Mouse (Mus musculus) forebrain, embryonic 13.5 days (tissue): ENCODE data around the gene Snx33. TPM values are rescaled to one million over a fixed set of nuclear protein-coding genes. Genes with fewer than 3 reads are reported as not detected.
"Not testable (repeated sequence)": the region's sequence is repeated elsewhere in the genome, so short reads cannot be mapped to it uniquely, and the experiment has no call there.

Source experiments
- ATAC-seq: fragments of 200-750 bp; cut with Nextera tagmentation; 2 replicates; pipeline ENCODE4 v1.8.0; 2017
- H3K27ac ChIP-seq: fragments of 300-500 bp; sonication (generic); 2 replicates; pipeline ENCODE4 v1.5.1; 2015; ENCODE audit warnings: inconsistent platforms, mild to moderate bottlenecking, moderate library complexity
- H3K27me3 ChIP-seq: fragments of 300-500 bp; sonication (generic); 2 replicates; pipeline ENCODE4 v1.6.1; 2015; ENCODE audit warnings: mild to moderate bottlenecking, inconsistent platforms
- H3K36me3 ChIP-seq: fragments of 300-500 bp; sonication (generic); 2 replicates; pipeline ENCODE4 v1.6.1; 2015; ENCODE audit warnings: mild to moderate bottlenecking, inconsistent platforms; ENCODE audit not compliant: poor library complexity, severe bottlenecking
- H3K4me1 ChIP-seq: fragments of 300-500 bp; sonication (generic); 2 replicates; pipeline ENCODE4 v1.6.1; 2015; ENCODE audit warnings: inconsistent platforms
- H3K4me2 ChIP-seq: fragments of 300-500 bp; sonication (generic); 2 replicates; pipeline ENCODE4 v1.6.1; 2015; ENCODE audit warnings: inconsistent platforms, mild to moderate bottlenecking, moderate library complexity
- H3K4me3 ChIP-seq: fragments of 300-500 bp; sonication (generic); 2 replicates; pipeline ENCODE4 v1.5.1; 2015; ENCODE audit warnings: mild to moderate bottlenecking, inconsistent platforms
- H3K9ac ChIP-seq: fragments of 300-500 bp; sonication (generic); 2 replicates; pipeline ENCODE4 v1.6.1; 2015; ENCODE audit warnings: mild to moderate bottlenecking, inconsistent platforms
- H3K9me3 ChIP-seq: fragments of 300-500 bp; sonication (generic); replicated peaks from 2 replicates; pipeline ENCODE4 v1.6.1; 2016; ENCODE audit warnings: inconsistent platforms
- WGBS: fragments of 180-500 bp; shearing (Covaris S2); methylation state at CpG from one replicate; pipeline ENCODE4 v1.1.7; 2015; 5-methylcytosine and 5-hydroxymethylcytosine counted together
- polyA plus RNA-seq: library from polyadenylated mRNA; unstranded; fragments of >200 nt; fragmentation: Nextera tagmentation; extraction: Ambion mirVana; gene quantifications from 2 replicates; pipeline ENCODE4 v1.2.1, GENCODE M21; 2015

Gene Snx33
- polyA plus RNA-seq, 1 experiment from 2014 or later: 2.6 TPM

- H3K4me2 ChIP-seq: peak overlapping the region; percentile 49
- peaks cover 11% of the 10 kb centered on the region for H3K36me3 ChIP-seq
- H3K27ac ChIP-seq: no peak overlapping the region
- peaks cover 54% of the 10 kb centered on the region for H3K4me1 ChIP-seq
- peak overlapping the region; percentile 49 for H3K9ac ChIP-seq
- peak overlapping the region; percentile 15 for H3K4me3 ChIP-seq
- no peak for ATAC-seq
- 78% methylated on average over 8 of the region's 8 CpGs for WGBS
- H3K27me3 ChIP-seq: no peaks in the 10 kb centered on the region
- peaks cover 4% of the 10 kb centered on the region; the same call in 1 of the 2 replicates for H3K9me3 ChIP-seq
These were observed 4.1 kb downstream of the Snx33 start for GRCm38 (mm10) chr9:56923841-56924650.

DNA sequence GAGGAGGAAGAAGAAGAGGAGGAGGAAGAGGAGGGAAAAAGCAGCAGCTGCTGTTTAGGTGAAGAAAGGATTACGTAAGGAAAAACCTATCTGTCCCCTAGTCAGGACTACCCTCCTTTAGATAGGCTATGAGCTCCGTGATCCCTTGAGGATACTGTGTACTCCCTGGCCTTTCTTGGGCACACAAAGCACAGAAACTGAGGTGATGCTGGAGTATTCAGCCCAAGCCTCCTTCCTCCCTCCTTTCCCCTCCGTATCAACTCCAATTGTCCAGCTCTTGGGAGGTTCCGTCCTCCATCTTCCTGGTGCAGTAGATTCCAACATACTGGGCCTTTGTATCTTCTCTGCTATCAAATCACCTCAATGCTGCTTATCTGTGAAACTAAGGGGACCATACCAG, 5.4 kb downstream of the Snx33 start:
- Histone ChIP-seq H3K9ac (no peak overlapping the region), H3K27ac (no peak overlapping the region), H3K9me3 (peaks cover 4% of the 10 kb centered on the region; the same call in 1 of the 2 replicates), H3K4me2 (peak overlapping the region; percentile 49; the same call in 1 of the 2 replicates), H3K4me3 (no peak overlapping the region), H3K27me3 (no peaks in the 10 kb centered on the region), H3K36me3 (peaks cover 19% of the 10 kb centered on the region), H3K4me1 (peaks cover 47% of the 10 kb centered on the region)
- 97% methylated on average over 4 of the region's 4 CpGs for WGBS
- ATAC-seq: no peak

DNA sequence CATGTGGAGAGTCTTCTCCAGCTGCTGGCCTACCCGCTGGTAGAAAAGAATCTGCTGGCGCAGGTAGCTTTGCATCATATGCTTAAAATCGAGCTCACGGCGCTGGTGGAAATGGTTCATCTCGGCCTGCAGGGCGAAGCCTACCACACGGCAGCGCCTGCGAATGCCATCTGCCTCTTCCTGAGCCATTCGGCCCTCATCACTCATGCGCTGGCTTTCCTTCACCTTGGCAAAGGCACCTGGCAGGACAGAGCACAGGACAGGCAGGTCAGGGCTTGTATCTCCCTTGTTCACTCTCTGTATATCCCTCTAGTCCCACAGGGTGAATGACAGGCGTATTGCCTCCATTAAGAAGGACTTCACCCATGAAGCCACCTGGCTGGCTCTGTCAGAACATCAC, 9.7 kb downstream of the Snx33 start:
- ATAC-seq: no peak
- Histone ChIP-seq H3K27ac (no peak overlapping the region), H3K4me1 (peaks cover 5% of the 10 kb centered on the region), H3K27me3 (no peaks in the 10 kb centered on the region), H3K4me2 (no peak overlapping the region), H3K36me3 (peaks cover 30% of the 10 kb centered on the region), H3K4me3 (no peak overlapping the region), H3K9ac (no peak overlapping the region), H3K9me3 (peaks cover 4% of the 10 kb centered on the region; the same call in 1 of the 2 replicates)
- 98% methylated on average over 13 of the region's 13 CpGs for WGBS

DNA sequence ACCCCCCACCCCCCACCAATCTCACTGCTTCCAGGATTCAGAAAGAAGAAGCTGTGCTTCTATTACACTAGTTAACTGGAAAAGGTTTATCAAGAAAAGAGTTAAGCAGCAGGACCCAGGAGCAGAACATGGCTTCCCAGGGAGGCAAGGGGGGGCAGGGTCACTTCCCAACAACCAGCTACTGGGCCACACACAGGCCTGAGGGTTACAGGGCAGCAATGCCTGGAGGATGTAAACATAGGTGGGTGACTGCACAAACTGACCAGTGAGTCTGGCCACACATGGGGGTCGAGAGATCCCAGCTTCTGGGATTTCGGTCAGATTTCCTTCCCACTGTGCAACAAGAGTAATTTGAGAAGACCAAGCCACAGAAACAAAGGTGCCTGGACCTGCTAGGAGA, 11.0 kb downstream of the Snx33 start:
- Histone ChIP-seq H3K4me1 (no peaks in the 10 kb centered on the region), H3K36me3 (peaks cover 28% of the 10 kb centered on the region), H3K9ac (no peak overlapping the region), H3K27me3 (no peaks in the 10 kb centered on the region), H3K27ac (no peak overlapping the region), H3K4me3 (no peak overlapping the region), H3K9me3 (peaks cover 4% of the 10 kb centered on the region; the same call in 1 of the 2 replicates), H3K4me2 (no peak overlapping the region)
- 81% methylated on average over 2 of the region's 2 CpGs for WGBS
- ATAC-seq: no peak

- no peak overlapping the region for H3K4me2 ChIP-seq
- WGBS: 84% methylated on average over 5 of the region's 5 CpGs
- peaks cover 20% of the 10 kb centered on the region for H3K36me3 ChIP-seq
- no peaks in the 10 kb centered on the region for H3K9me3 ChIP-seq
- no peak overlapping the region for H3K4me3 ChIP-seq
- no peak overlapping the region for H3K9ac ChIP-seq
- no peaks in the 10 kb centered on the region for H3K4me1 ChIP-seq
- H3K27me3 ChIP-seq: no peaks in the 10 kb centered on the region
- H3K27ac ChIP-seq: no peak overlapping the region
- ATAC-seq: no peak
These were observed 12.3 kb downstream of the Snx33 start for GRCm38 (mm10) chr9:56915695-56916410.

- Histone ChIP-seq H3K9me3 (no peaks in the 10 kb centered on the region), H3K27ac (no peak overlapping the region), H3K4me2 (no peak overlapping the region), H3K36me3 (peaks cover 20% of the 10 kb centered on the region), H3K4me3 (no peak overlapping the region), H3K9ac (no peak overlapping the region), H3K4me1 (no peaks in the 10 kb centered on the region), H3K27me3 (no peaks in the 10 kb centered on the region)
- 86% methylated on average over 1 of the region's 1 CpGs for WGBS
- no peak for ATAC-seq
These were observed 13.1 kb downstream of the Snx33 start for GRCm38 (mm10) chr9:56915116-56915515.

DNA sequence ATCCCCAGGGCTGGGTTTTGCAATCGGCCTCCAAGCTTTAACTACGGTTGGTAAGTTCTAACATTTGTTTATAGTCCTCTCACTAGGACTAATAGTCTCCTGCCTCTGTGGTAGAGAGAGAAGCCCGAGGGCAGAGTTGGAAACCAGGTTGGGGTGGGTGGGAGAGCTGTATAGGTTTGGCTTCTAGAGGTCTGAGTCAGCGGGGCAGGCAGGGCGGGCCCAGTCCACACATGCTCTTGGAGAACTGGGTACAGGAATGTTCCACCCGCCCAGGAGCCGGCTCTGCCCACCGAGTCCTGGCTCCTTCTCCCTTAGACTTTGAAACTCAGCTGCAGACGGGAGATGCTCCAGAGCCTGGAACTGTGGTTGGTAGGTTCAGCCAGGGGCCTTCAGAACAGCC, 14.2 kb downstream of the Snx33 start:
- no peaks in the 10 kb centered on the region for H3K9me3 ChIP-seq
- no peak for ATAC-seq
- H3K4me3 ChIP-seq: no peak overlapping the region
- WGBS: 92% methylated on average over 9 of the region's 9 CpGs
- no peaks in the 10 kb centered on the region for H3K4me1 ChIP-seq
- no peaks in the 10 kb centered on the region for H3K27me3 ChIP-seq
- H3K36me3 ChIP-seq: peaks cover 20% of the 10 kb centered on the region
- H3K27ac ChIP-seq: no peak overlapping the region
- no peak overlapping the region for H3K4me2 ChIP-seq
- no peak overlapping the region for H3K9ac ChIP-seq

- no peaks in the 10 kb centered on the region for H3K27me3 ChIP-seq
- WGBS: 66% methylated on average over 1 of the region's 1 CpGs
- ATAC-seq: no peak
These were observed 17.2 kb downstream of the Snx33 start for GRCm38 (mm10) chr9:56911017-56911416.

DNA sequence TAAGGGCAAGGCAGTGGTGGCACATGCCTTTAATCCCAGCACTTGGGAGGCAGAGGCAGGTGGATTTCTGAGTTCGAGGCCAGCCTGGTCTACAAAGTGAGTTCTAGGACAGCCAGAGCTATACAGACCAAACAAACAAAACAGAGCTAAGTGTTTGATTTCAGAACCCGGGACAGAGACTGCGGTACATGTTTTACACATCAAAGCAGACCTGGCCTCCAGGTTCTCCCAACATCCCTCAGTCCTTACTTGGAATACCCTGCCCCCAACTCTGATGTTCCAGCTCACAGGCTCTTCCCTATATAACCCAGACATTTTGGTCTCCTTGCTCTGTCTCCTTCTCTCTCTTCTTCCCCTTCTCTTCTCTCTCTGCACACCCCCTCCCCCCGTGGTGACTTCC, 18.2 kb downstream of the Snx33 start:
- not testable (repeated sequence) for H3K9ac ChIP-seq, H3K4me1 ChIP-seq, H3K36me3 ChIP-seq, H3K9me3 ChIP-seq, H3K27ac ChIP-seq, H3K27me3 ChIP-seq, ATAC-seq, H3K4me2 ChIP-seq, H3K4me3 ChIP-seq
- WGBS: 49% methylated on average over 4 of the region's 4 CpGs

More at GRCm38 (mm10) chr9:56911017-56911416, 17.2 kb downstream of the Snx33 start:
- no peak overlapping the region for H3K4me2 ChIP-seq
- H3K9me3 ChIP-seq: no peaks in the 10 kb centered on the region
- H3K9ac ChIP-seq: no peak overlapping the region
- no peak overlapping the region for H3K27ac ChIP-seq
- no peak overlapping the region for H3K4me3 ChIP-seq
- H3K36me3 ChIP-seq: no peaks in the 10 kb centered on the region
- H3K4me1 ChIP-seq: no peaks in the 10 kb centered on the region

- no peak overlapping the region for H3K9ac ChIP-seq
- H3K4me2 ChIP-seq: no peak overlapping the region
- no peak overlapping the region for H3K4me3 ChIP-seq
- H3K9me3 ChIP-seq: no peaks in the 10 kb centered on the region
- no peaks in the 10 kb centered on the region for H3K27me3 ChIP-seq
- no peaks in the 10 kb centered on the region for H3K4me1 ChIP-seq
- WGBS: 87% methylated on average over 9 of the region's 9 CpGs
- H3K36me3 ChIP-seq: no peaks in the 10 kb centered on the region
- no peak for ATAC-seq
- H3K27ac ChIP-seq: no peak overlapping the region
These were observed 20.6 kb downstream of the Snx33 start for GRCm38 (mm10) chr9:56907549-56907948.

DNA sequence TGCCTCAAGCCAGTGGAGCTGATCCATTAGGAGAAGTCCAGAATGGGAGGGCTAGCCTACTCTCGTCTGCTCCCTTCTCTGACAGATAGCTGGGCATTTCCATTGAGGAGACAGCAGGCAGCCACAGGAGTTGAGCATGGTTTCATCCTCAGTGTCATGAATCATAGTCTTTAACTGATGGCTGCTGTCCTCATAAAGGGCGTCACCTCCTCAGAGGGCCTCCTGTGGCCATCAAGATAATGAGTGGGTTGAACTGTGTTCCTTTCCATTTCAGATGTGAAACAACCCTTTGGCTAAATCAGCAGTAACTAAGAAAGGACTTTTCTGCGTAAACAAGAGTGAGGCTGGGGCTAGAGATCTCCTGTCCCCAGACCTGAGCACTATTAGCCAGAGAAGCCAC, 24.5 kb downstream of the Snx33 start:
- Histone ChIP-seq H3K4me1 (no peaks in the 10 kb centered on the region), H3K36me3 (no peaks in the 10 kb centered on the region), H3K4me3 (no peak overlapping the region), H3K9me3 (no peaks in the 10 kb centered on the region), H3K4me2 (no peak overlapping the region), H3K27ac (no peak overlapping the region), H3K9ac (no peak overlapping the region), H3K27me3 (no peaks in the 10 kb centered on the region)
- no peak for ATAC-seq
- 85% methylated on average over 3 of the region's 3 CpGs for WGBS

GRCm38 (mm10) chr9:56901187-56901586, 27.0 kb downstream of the Snx33 start:
- 78% methylated on average over 8 of the region's 8 CpGs for WGBS
- no peak for ATAC-seq

More at GRCm38 (mm10) chr9:56901187-56901586, 27.0 kb downstream of the Snx33 start:
- Histone ChIP-seq H3K36me3 (no peaks in the 10 kb centered on the region), H3K27ac (no peak overlapping the region), H3K27me3 (no peaks in the 10 kb centered on the region), H3K9me3 (no peaks in the 10 kb centered on the region), H3K4me2 (no peak overlapping the region), H3K9ac (no peak overlapping the region), H3K4me1 (no peaks in the 10 kb centered on the region), H3K4me3 (no peak overlapping the region)
